Mouse (Mus musculus): ENCODE data around the gene Dda1. TPM values are rescaled to one million over a fixed set of nuclear protein-coding genes. Genes with fewer than 3 reads are reported as not detected.

The Dda1 gene
- polyA plus RNA-seq, 2 experiments, result 24.8 to 34.4 TPM

DNA sequence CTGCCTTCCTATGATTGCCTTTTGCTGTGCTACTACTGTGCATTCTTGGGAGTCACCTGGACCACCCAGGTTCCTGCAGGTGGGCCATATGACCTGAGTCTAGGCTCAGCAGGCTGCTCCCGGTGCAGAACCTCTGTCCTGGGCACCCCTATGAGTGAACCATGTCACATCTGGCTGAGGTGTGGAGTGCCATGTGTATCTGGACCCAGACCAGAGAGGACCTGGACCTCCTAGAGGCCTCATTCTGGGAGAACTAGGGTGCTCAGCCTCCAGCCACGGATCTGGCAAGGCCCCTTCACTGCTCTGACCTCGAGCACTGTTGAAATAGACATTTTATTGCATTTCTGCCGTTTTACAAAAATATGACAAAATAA lies 6.7 kb downstream of the Dda1 start:
- H3K27ac ChIP-seq, result no peak overlapping the region
- peak overlapping the region in 1 of 2 experiments; percentile 54; a peak in 2 of 4 replicates for H3K4me3 ChIP-seq (ENCODE audit: insufficient read depth in 1 of 2, low read depth in 2 of 2, low read length in 2 of 2)
- DNase-seq (ENCODE audit: low read depth in 3 of 3, low spot score in 3 of 3), result no peak

DNA sequence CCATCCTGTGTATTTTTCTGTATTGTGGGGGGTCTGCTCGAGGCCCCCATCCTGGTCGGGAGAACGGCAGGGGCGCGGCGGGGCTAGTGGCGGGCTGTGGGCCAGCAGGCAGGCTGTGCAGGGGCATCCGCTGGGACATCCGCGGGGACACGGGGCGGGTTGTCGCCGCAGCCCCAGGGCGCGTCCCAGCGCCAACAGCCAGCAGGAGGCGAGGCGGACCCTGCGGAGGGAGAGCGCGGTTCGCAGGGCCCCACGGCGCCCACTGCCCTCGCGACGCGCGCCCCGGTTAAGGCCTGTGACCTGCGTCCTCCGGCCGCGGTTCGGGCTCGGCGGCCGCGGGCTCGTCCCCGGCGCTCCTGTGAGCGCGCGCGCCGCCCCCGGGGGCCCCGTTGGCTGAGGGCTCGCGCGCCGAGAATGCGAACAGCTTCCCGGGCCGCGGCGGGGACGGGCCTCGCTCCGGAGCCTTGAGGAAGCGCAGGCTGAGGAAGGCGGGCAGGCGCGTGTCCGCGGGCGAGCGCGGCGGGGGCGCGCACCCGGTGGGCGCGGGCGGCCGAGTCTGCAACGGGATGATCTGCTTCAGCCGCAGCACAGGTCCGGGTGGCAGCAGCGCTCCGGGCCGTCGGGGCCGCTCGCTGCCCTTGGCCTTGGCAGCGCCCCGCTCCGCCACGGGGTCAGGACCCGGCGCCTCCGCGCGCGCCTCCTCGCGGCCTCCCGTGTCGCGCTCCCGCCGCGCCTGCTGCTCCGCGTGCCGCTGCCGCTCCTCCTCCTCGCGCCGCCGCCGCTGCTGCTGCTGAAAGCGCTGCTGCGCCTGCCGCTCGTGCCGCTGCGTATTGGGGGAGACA lies 7.3 kb downstream of the Dda1 start:
- H3K9me3 ChIP-seq (ENCODE audit: control insufficient read depth, low read length), result no peaks in the 10 kb centered on the region
- H3K27ac ChIP-seq, result no peak overlapping the region
- TF ChIP-seq EP300 (IDR thresholded peaks at IDR 0.05; ENCODE audit: low read depth) (no peak), CTCF (IDR thresholded peaks at IDR 0.05; ENCODE audit: low read depth) (no peak)
- H3K36me3 ChIP-seq (replicated peaks; ENCODE audit: control insufficient read depth, insufficient read depth, low read depth), result peaks cover 13% of the 10 kb centered on the region
- H3K9ac ChIP-seq (replicated peaks), result peak overlapping the region; percentile 54
- H3K4me3 ChIP-seq (ENCODE audit: insufficient read depth in 1 of 2, low read depth in 2 of 2, low read length in 2 of 2), result peak overlapping the region; percentile 54 to 59
- no peaks in the 10 kb centered on the region for H3K27me3 ChIP-seq (ENCODE audit: control insufficient read depth, insufficient read depth, low read length)
- H3K4me1 ChIP-seq (replicated peaks; ENCODE audit: control insufficient read depth in 2 of 2, insufficient read depth in 2 of 2, low read length in 1 of 2), result peaks cover 0 to 8% of the 10 kb centered on the region in 2 experiments; a peak in 2 of 4 replicates
- peak overlapping the region; percentile 82 for H3K4me2 ChIP-seq (ENCODE audit: low read depth)
- ATAC-seq (ENCODE audit: insufficient read depth), result peak; percentile 78
- peak; percentile 40 to 64 (median 58) for DNase-seq (ENCODE audit: low read depth in 3 of 3, low spot score in 3 of 3)
- under 1% methylated on average over 87 of the region's 121 CpGs for WGBS (ENCODE audit: insufficient replicate concordance)

More for the DNA sequence above, 6.7 kb downstream of the Dda1 start:
- H3K4me2 ChIP-seq (ENCODE audit: low read depth), result peak overlapping the region; percentile 82
- H3K9ac ChIP-seq (replicated peaks), result peak overlapping the region; percentile 54; the same call in 1 of the 2 replicates
- no peak for TF ChIP-seq EP300 (IDR thresholded peaks at IDR 0.05; ENCODE audit: low read depth)
- TF ChIP-seq CTCF (IDR thresholded peaks at IDR 0.05; ENCODE audit: low read depth), result no peak
- H3K9me3 ChIP-seq (ENCODE audit: control insufficient read depth, low read length), result no peaks in the 10 kb centered on the region
- peaks cover 13% of the 10 kb centered on the region for H3K36me3 ChIP-seq (replicated peaks; ENCODE audit: control insufficient read depth, insufficient read depth, low read depth)
- H3K27me3 ChIP-seq (ENCODE audit: control insufficient read depth, insufficient read depth, low read length), result no peaks in the 10 kb centered on the region
- peaks cover 0 to 8% of the 10 kb centered on the region in 2 experiments; a peak in 2 of 4 replicates for H3K4me1 ChIP-seq (replicated peaks; ENCODE audit: control insufficient read depth in 2 of 2, insufficient read depth in 2 of 2, low read length in 1 of 2)
- 28% methylated on average over 4 of the region's 4 CpGs for WGBS (ENCODE audit: insufficient replicate concordance)
- ATAC-seq (ENCODE audit: insufficient read depth), result no peak

DNA sequence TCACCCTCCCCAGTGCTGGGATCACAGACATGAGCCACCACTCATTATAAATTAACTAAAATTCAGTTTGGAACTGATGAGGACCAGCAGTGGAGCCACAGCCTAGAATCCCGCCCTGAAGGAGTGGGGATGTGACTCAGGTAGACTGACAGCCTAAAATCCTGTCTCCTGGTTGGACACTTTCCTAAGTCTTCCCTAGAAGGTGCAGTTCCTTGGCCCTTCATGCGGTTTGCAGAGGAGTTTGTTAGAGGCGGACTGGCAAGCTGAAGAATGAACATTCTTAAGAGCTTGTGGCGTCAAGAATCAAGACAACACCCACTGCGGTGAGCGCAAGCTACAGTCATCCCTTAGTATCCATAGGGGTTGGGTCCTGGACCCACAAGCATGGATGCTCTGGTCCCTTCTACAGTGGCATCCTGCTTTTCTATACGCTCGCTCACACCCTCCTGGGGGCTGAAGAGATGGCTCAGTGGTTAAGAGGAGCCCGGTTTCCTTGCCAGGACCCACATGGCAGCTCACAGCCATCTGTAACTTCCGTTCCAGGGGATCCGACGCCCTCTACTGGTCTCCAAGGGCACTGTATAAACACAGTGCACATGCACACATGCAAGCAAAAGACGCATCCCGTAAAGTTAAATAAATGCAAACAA lies 8.3 kb downstream of the Dda1 start:
- Histone ChIP-seq H3K9me3 (ENCODE audit: control insufficient read depth, low read length) (no peaks in the 10 kb centered on the region), H3K36me3 (replicated peaks; ENCODE audit: control insufficient read depth, insufficient read depth, low read depth) (peaks cover 9% of the 10 kb centered on the region), H3K27ac (no peak overlapping the region), H3K4me2 (ENCODE audit: low read depth) (peak overlapping the region; percentile 82), H3K4me3 (ENCODE audit: insufficient read depth in 1 of 2, low read depth in 2 of 2, low read length in 2 of 2) (peak overlapping the region in 1 of 2 experiments; percentile 54; a peak in 2 of 4 replicates), H3K27me3 (ENCODE audit: control insufficient read depth, insufficient read depth, low read length) (no peaks in the 10 kb centered on the region), H3K4me1 (replicated peaks; ENCODE audit: control insufficient read depth in 2 of 2, insufficient read depth in 2 of 2, low read length in 1 of 2) (peaks cover 0 to 8% of the 10 kb centered on the region in 2 experiments; a peak in 2 of 4 replicates), H3K9ac (replicated peaks) (peak overlapping the region; percentile 54; the same call in 1 of the 2 replicates)
- ATAC-seq (ENCODE audit: insufficient read depth), result no peak
- TF ChIP-seq EP300 (IDR thresholded peaks at IDR 0.05; ENCODE audit: low read depth) (no peak), CTCF (IDR thresholded peaks at IDR 0.05; ENCODE audit: low read depth) (peak; percentile 79)
- peak in 1 of 3 experiments; percentile 23 for DNase-seq (ENCODE audit: low read depth in 3 of 3, low spot score in 3 of 3)
- WGBS (ENCODE audit: insufficient replicate concordance), result 37% methylated on average over 14 of the region's 14 CpGs

DNA sequence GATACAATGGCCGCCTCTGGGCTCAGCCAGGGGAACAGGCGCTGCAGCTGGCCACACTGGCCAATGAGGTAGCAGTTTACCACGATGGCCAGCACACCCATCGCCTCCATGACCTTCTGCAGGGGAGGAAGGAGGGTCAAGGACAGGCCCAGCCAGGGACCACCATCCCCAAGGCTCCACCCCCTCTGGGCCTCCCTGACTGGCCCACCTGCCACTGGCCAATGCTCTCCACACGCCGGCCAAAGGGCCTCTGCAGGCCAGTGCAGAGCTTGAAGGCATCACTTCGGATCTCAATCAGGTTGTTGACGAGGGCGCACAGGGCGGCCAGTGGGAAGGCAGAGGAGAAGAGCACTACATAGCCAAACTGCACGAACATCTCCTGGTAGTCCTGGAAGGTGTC lies 9.9 kb downstream of the Dda1 start:
- DNase-seq (ENCODE audit: low read depth in 3 of 3, low spot score in 3 of 3), result no peak
- Histone ChIP-seq H3K9me3 (ENCODE audit: control insufficient read depth, low read length) (no peaks in the 10 kb centered on the region), H3K27me3 (ENCODE audit: control insufficient read depth, insufficient read depth, low read length) (no peaks in the 10 kb centered on the region), H3K36me3 (replicated peaks; ENCODE audit: control insufficient read depth, insufficient read depth, low read depth) (peaks cover 7% of the 10 kb centered on the region), H3K9ac (replicated peaks) (no peak overlapping the region), H3K4me1 (replicated peaks; ENCODE audit: control insufficient read depth in 2 of 2, insufficient read depth in 2 of 2, low read length in 1 of 2) (peaks cover 0 to 8% of the 10 kb centered on the region in 2 experiments; a peak in 2 of 4 replicates), H3K4me3 (ENCODE audit: insufficient read depth in 1 of 2, low read depth in 2 of 2, low read length in 2 of 2) (no peak overlapping the region), H3K4me2 (ENCODE audit: low read depth) (no peak overlapping the region), H3K27ac (no peak overlapping the region)
- ATAC-seq (ENCODE audit: insufficient read depth), result no peak
- TF ChIP-seq EP300 (IDR thresholded peaks at IDR 0.05; ENCODE audit: low read depth) (no peak), CTCF (IDR thresholded peaks at IDR 0.05; ENCODE audit: low read depth) (no peak)
- 77% methylated on average over 11 of the region's 11 CpGs for WGBS (ENCODE audit: insufficient replicate concordance)

GRCm38 (mm10) chr8:71483932-71484331 lies 14.9 kb downstream of the Dda1 start:
- no peak overlapping the region for H3K4me3 ChIP-seq (ENCODE audit: insufficient read depth in 1 of 2, low read depth in 2 of 2, low read length in 2 of 2)
- no peaks in the 10 kb centered on the region for H3K36me3 ChIP-seq (replicated peaks; ENCODE audit: control insufficient read depth, insufficient read depth, low read depth)
- DNase-seq (ENCODE audit: low read depth in 3 of 3, low spot score in 3 of 3), result peak in 1 of 3 experiments; percentile 65
- H3K9me3 ChIP-seq (ENCODE audit: control insufficient read depth, low read length), result no peaks in the 10 kb centered on the region
- no peak for ATAC-seq (ENCODE audit: insufficient read depth)
- 47% methylated on average over 8 of the region's 8 CpGs for WGBS (ENCODE audit: insufficient replicate concordance)
- no peaks in the 10 kb centered on the region for H3K27me3 ChIP-seq (ENCODE audit: control insufficient read depth, insufficient read depth, low read length)
- peaks cover 0 to 5% of the 10 kb centered on the region in 2 experiments; a peak in 1 of 4 replicates for H3K4me1 ChIP-seq (replicated peaks; ENCODE audit: control insufficient read depth in 2 of 2, insufficient read depth in 2 of 2, low read length in 1 of 2)
- H3K4me2 ChIP-seq (ENCODE audit: low read depth), result no peak overlapping the region
- H3K9ac ChIP-seq (replicated peaks), result no peak overlapping the region
- no peak for TF ChIP-seq EP300 (IDR thresholded peaks at IDR 0.05; ENCODE audit: low read depth)
- H3K27ac ChIP-seq, result no peak overlapping the region

All from liver, embryonic 14.5 days (tissue).